Mouse (Mus musculus): ENCODE data around the gene Cfap45. TPM values are rescaled to one million over a fixed set of nuclear protein-coding genes. Genes with fewer than 3 reads are reported as not detected.

Cfap45 gene
- total and polyA plus RNA-seq, 3 experiments = 0.40 TPM; not detected in 2

GRCm38 (mm10) chr1:172518013-172518412 is 2.6 kb upstream of the Cfap45 start:
- no peaks in the 10 kb centered on the region for H3K9me3 ChIP-seq (replicated peaks; ENCODE audit: insufficient read depth, low read length)
- no peaks in the 10 kb centered on the region for H3K27me3 ChIP-seq (ENCODE audit: control insufficient read depth in 1 of 2, insufficient read depth in 2 of 2, low read length in 2 of 2)
- H3K36me3 ChIP-seq (ENCODE audit: control insufficient read depth in 1 of 2, insufficient read depth in 2 of 2, low read length in 2 of 2) = peaks cover 0 to 12% of the 10 kb centered on the region in 2 experiments; a peak in 2 of 4 replicates
- peaks cover 8 to 21% of the 10 kb centered on the region in 2 experiments for H3K4me1 ChIP-seq (ENCODE audit: control insufficient read depth in 1 of 2, insufficient read depth in 2 of 2, low read length in 2 of 2)
- no peak overlapping the region for H3K27ac ChIP-seq (ENCODE audit: control insufficient read depth, low read depth, low read length)
- no peak overlapping the region for H3K9ac ChIP-seq (ENCODE audit: control insufficient read depth, low read depth, low read length, poor library complexity, severe bottlenecking)
- H3K79me2 ChIP-seq (ENCODE audit: control insufficient read depth, insufficient read depth, low read length, poor library complexity) = no peaks in the 10 kb centered on the region; the same call in 1 of the 2 replicates
- no peak for TF ChIP-seq UBTF (IDR thresholded peaks at IDR 0.05; ENCODE audit: borderline replicate concordance, insufficient read depth, low read depth, low read length)
- peak; percentile 74; the same call in 1 of the 2 replicates for TF ChIP-seq MYC (IDR thresholded peaks at IDR 0.05; ENCODE audit: low read depth, low read length)
- peak; percentile 51; the same call in 1 of the 2 replicates for TF ChIP-seq USF1 (IDR thresholded peaks at IDR 0.05; ENCODE audit: low read depth, low read length)
- TF ChIP-seq CTCF (IDR thresholded peaks at IDR 0.05 in 2 of 3, conservative IDR thresholded peaks at IDR 0.05 in 1 of 3; ENCODE audit: control insufficient read depth in 1 of 3, insufficient read depth in 1 of 3, low read depth in 2 of 3, low read length in 3 of 3, poor library complexity in 1 of 3, severe bottlenecking in 1 of 3) = peak; percentile 68 to 74 (median 72)
- TF ChIP-seq RAD21 (IDR thresholded peaks at IDR 0.05; ENCODE audit: low read depth, low read length) = peak; percentile 61
- 0 out of 2 replicates have a peak, but pooled peaks have one; percentile 32 for TF ChIP-seq ZC3H11A (IDR thresholded peaks at IDR 0.05; ENCODE audit: low read depth, low read length)
- TF ChIP-seq SMC3 (IDR thresholded peaks at IDR 0.05; ENCODE audit: low read depth, low read length) = peak; percentile 62
- no peak for TF ChIP-seq BHLHE40 (IDR thresholded peaks at IDR 0.05; ENCODE audit: borderline replicate concordance, low read depth, low read length)
- no peak overlapping the region for H3K4me3 ChIP-seq (ENCODE audit: control insufficient read depth in 1 of 2, insufficient read depth in 1 of 2, low read depth in 2 of 2, low read length in 2 of 2)
- DNase-seq (ENCODE audit: low read depth, low spot score) = peak; percentile 42

GRCm38 (mm10) chr1:172519644-172520043 is 957 bp upstream of the Cfap45 start:
- Histone ChIP-seq H3K27me3 (ENCODE audit: control insufficient read depth in 1 of 2, insufficient read depth in 2 of 2, low read length in 2 of 2) (no peaks in the 10 kb centered on the region), H3K9me3 (replicated peaks; ENCODE audit: insufficient read depth, low read length) (no peaks in the 10 kb centered on the region), H3K36me3 (ENCODE audit: control insufficient read depth in 1 of 2, insufficient read depth in 2 of 2, low read length in 2 of 2) (peaks cover 0 to 7% of the 10 kb centered on the region in 2 experiments; a peak in 2 of 4 replicates), H3K9ac (ENCODE audit: control insufficient read depth, low read depth, low read length, poor library complexity, severe bottlenecking) (no peak overlapping the region), H3K4me3 (ENCODE audit: control insufficient read depth in 1 of 2, insufficient read depth in 1 of 2, low read depth in 2 of 2, low read length in 2 of 2) (no peak overlapping the region), H3K4me1 (ENCODE audit: control insufficient read depth in 1 of 2, insufficient read depth in 2 of 2, low read length in 2 of 2) (peaks cover 5 to 14% of the 10 kb centered on the region in 2 experiments; a peak in 3 of 4 replicates), H3K27ac (ENCODE audit: control insufficient read depth, low read depth, low read length) (no peak overlapping the region), H3K79me2 (ENCODE audit: control insufficient read depth, insufficient read depth, low read length, poor library complexity) (no peaks in the 10 kb centered on the region)
- no peak for DNase-seq (ENCODE audit: low read depth, low spot score)
- no peak for TF ChIP-seq POLR2AphosphoS2 (IDR thresholded peaks at IDR 0.05; ENCODE audit: low read length)
- no peak for TF ChIP-seq POLR2A (IDR thresholded peaks at IDR 0.05; ENCODE audit: control insufficient read depth in 1 of 2, insufficient read depth in 1 of 2, low read depth in 1 of 2, low read length in 2 of 2, poor library complexity in 1 of 2)
- TF ChIP-seq ETS1 (IDR thresholded peaks at IDR 0.05; ENCODE audit: low read depth, low read length) = no peak
- no peak for TF ChIP-seq JUND (IDR thresholded peaks at IDR 0.05; ENCODE audit: low read depth, low read length)
- no peak for TF ChIP-seq POLR2AphosphoS5 (IDR thresholded peaks at IDR 0.05; ENCODE audit: borderline replicate concordance, low read depth, low read length)
- no peak for TF ChIP-seq GATA1 (IDR thresholded peaks at IDR 0.05; ENCODE audit: low read depth, low read length)

GRCm38 (mm10) chr1:172522524-172522923 is 1.9 kb downstream of the Cfap45 start:
- Histone ChIP-seq H3K27me3 (ENCODE audit: control insufficient read depth in 1 of 2, insufficient read depth in 2 of 2, low read length in 2 of 2) (no peaks in the 10 kb centered on the region), H3K36me3 (ENCODE audit: control insufficient read depth in 1 of 2, insufficient read depth in 2 of 2, low read length in 2 of 2) (peaks cover 0 to 19% of the 10 kb centered on the region in 2 experiments; a peak in 2 of 4 replicates), H3K27ac (ENCODE audit: control insufficient read depth, low read depth, low read length) (no peak overlapping the region), H3K9me3 (replicated peaks; ENCODE audit: insufficient read depth, low read length) (no peaks in the 10 kb centered on the region), H3K9ac (ENCODE audit: control insufficient read depth, low read depth, low read length, poor library complexity, severe bottlenecking) (no peak overlapping the region), H3K4me3 (ENCODE audit: control insufficient read depth in 1 of 2, insufficient read depth in 1 of 2, low read depth in 2 of 2, low read length in 2 of 2) (no peak overlapping the region), H3K79me2 (ENCODE audit: control insufficient read depth, insufficient read depth, low read length, poor library complexity) (no peaks in the 10 kb centered on the region), H3K4me1 (ENCODE audit: control insufficient read depth in 1 of 2, insufficient read depth in 2 of 2, low read length in 2 of 2) (peaks cover 5 to 25% of the 10 kb centered on the region in 2 experiments)
- TF ChIP-seq CTCF (IDR thresholded peaks at IDR 0.05 in 2 of 3, conservative IDR thresholded peaks at IDR 0.05 in 1 of 3; ENCODE audit: control insufficient read depth in 1 of 3, insufficient read depth in 1 of 3, low read depth in 2 of 3, low read length in 3 of 3, poor library complexity in 1 of 3, severe bottlenecking in 1 of 3) (no peak), TAL1 (IDR thresholded peaks at IDR 0.05; ENCODE audit: low read length) (no peak), RAD21 (IDR thresholded peaks at IDR 0.05; ENCODE audit: low read depth, low read length) (no peak)
- peak; percentile 58 for DNase-seq (ENCODE audit: low read depth, low spot score)
